Mouse (Mus musculus) G1E (cell line): Measurements from ENCODE around the gene Cplx2.

Source experiments
- CTCF ChIP-seq: IDR thresholded peaks from 2 replicates; pipeline ENCODE4 v1.5.1; 2012; ENCODE audit warnings: low read depth, low read length, inconsistent platforms, mixed read lengths
- GATA2 ChIP-seq: IDR thresholded peaks from 2 replicates; pipeline ENCODE4 v1.6.1; 2012; ENCODE audit warnings: low read depth, low read length, inconsistent platforms, borderline replicate concordance
- TAL1 ChIP-seq: conservative IDR thresholded peaks from 2 replicates; pipeline ENCODE4 v1.6.1; 2012; ENCODE audit warnings: low read depth, low read length, inconsistent platforms, mixed read lengths

DNA sequence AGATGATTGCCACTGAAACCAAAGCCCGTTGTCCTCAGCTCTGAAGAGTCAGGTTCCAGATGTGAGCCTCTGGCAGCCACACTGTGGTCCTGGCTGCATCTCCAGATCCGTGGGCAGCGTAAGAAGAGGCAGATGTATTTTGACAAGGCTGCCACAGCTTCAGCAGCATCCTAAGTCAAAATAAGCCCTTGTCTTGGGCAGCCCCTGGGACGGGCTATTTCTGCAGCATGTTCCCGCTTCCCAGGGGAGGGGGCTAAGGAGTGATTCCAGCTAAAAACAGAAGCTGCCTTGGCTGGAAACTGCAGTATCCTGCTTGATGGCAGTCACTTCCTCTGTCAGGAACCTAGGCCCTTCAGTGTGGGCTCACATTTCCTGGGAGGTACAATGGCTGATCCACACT, 23.1 kb upstream of the Cplx2 start:
- TF ChIP-seq CTCF (no peak), TAL1 (no peak), GATA2 (no peak)
